Mouse (Mus musculus) thymus, postnatal 14 days (tissue): ENCODE measurements at regions not wholly inside any gene's neighbourhood (a gene's known extent, or its start where the extent isn't known, plus 50 kb on each side); places are given as distances from the start of the nearest gene placed in this dataset.

Experiments
- DNase-seq: peaks from one replicate; pipeline ENCODE4 v3.0.0; 2021

DNA sequence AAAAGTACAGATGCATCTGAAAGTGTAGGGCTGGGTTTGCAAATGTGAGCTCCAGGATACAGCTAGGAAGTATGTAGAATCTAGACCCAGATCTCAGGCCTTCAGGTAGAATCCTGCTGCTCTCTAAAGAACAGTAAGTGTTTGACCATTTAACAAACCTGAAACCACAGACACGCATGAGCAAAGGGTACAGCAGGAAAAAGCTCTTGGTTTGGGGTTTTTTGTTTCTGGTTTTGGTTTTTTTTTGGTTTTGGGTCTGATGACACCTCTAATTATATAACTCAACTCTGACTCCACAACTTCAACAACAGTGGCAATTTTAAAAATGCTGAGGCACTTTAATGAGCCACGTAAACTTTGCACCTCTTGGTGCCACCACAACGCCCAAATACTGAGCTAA, 165.3 kb upstream of the Smim15 start:
- no peak for DNase-seq

DNA sequence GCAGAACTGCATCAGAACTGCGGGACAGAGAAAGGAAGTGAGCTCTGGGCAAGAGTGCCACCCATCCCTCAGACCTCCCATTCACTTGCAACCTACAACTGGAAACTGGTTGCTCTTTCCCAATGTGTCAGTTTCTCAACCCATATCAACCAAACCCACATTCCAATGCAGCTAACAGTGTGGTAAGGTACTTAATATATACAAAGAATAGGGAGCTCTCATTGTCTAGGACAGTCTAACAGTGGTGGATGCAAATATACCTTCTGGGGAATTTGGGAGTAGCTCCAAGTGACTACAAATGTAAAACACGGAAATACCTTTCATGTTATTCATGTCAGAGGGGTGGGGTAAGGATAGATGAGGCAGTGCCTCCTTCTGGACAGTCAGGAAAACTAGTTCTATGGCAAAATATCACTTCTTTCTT, 171.0 kb upstream of the Smim15 start:
- no peak for DNase-seq

DNA sequence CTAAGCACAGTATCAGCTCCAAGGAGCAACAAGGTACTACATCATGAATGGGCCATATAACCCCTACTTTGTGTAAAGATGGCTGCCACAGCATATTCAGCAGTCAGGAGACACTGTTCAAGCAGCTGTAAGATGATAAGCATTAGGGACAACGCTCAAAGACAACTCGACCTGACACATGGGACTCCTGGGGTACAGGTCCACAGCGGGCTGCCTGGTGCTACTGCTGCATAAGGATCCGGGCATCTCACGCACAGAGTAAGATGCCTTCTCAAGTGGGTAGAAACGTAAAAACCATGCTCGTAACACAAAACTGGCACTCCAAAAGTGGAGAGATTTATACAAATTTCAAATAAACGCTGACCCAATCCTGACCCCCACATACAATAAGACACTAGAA, 171.7 kb upstream of the Smim15 start:
- DNase-seq: no peak

DNA sequence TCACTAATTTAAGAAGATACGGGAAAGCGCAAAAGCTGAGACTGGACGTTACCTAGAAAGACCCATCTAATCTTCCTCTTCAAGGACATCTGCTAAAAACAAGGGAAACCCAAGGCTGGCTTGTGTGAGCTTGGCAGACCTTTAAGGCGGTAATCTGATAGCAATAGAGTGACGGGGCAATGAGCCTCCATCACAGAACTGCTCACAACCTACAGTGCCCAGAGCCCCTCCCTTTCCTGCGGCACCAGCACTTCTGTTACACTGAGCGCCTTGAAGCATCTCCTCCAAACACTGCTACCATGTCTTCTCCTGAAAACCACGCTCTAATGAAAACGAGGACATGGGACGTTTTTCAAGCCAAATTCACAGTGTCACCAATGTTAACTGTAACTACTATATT, 172.1 kb upstream of the Smim15 start:
- no peak for DNase-seq

DNA sequence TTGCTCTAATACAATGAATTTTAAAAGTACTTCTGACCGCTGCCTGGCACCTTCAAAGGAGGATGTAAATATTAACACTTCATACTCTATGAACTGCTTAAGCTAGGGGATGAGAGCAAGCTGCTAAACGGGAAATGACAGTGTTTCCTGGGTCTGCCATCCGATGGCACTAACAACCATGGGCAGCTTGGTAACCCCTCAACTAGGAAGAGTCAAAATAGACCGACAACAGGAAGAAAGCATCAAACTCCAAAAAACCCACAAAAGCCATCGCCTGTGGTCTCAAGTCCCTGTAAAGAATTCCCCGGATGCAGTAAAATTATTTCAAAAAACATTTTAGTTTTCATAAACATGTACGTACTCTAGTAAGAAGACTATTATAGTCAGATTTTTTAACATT, 175.3 kb upstream of the Smim15 start:
- no peak for DNase-seq

DNA sequence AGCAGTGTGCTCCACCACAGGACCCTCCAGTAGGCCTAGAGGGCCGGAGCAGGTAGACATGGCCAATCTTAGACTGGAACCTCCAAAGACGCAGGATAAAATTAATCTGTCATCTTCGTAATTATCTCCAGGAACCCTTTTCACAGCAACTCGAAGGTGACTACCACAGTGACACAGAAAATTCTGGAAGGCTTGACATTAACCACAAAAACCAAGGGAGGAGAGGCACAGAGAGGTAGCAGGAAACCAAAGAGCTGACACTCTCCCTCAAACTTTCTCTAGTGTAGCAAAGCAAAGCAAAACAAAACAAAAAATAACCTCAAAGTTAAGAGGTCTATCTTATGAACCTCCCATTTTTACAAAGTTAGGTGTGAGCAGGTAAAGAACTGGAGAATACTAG, 177.4 kb upstream of the Smim15 start:
- no peak for DNase-seq

DNA sequence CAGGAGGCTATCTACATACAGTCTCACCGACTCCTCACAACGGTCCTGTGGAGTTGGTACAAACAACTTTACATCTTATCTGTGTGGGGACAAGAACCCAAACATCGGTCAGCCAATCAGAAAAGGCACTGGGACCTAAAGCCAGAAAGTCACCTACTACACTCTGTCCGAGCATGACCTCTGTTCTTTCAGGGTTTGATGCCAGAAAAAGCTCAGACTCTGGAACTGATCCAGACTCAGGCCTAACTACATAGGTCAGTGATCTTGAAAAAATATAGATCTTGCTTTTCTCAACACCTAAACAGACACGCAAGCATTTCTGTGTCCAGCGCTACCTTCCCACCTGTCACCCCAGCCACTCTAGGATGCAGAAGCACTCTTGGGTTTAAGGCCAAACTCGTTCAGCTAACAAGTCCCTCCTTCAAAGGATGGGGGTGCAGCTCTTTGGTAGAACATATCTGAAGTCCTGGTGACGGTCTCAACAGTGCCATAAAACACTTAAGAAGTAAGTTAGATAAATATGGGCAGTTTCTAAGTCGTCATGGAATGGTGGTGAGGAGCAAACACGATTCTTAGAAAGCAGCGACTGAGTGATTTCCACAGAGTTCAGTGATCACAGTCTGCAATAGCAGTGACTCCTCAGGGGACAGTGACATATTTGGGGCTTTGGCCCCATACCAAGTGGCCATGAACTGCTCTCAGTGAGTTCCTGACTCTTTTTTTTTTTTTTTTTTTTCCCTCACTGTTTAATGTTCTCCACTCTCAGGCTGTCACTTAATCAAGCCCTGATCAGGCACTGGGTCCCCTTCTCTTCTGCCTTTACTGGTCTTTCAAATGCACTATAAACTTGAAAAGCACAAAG, 181.2 kb upstream of the Smim15 start:
- DNase-seq: no peak

DNA sequence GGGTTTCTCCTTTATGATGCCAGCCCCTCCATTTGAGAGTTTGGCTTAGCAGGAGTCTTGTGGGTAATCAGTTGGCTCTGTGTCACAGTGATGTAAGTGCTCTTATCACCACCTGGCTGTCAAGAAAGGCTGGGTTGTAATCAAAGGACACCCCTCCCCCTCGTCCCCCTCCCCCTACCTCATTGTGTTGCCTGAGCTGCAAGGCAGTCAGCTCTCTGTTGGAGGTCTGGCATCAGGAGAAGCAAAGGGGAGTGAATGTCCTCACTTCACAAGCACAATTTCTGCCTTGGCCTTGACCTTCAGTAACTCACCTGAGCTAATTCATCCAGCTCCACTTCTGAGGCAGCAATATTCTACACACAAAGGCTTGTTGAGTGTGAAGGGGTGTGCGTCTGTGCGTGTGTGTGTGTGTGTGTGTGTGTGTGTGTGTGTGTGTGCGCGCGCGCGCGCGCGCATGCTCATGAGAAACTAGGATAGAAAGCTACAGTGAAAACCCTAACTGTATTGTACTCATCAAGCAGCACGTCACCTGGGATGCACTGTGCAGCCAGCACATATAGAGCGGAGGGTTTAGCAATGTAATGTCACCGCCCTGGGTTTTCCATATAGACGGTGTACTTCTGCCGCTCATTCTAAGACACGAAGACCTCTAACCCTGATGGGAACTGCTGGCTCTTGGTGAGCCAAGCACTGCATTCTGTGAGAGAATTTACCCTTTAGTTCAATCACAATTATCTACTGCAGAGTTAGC, 182.7 kb upstream of the Smim15 start:
- DNase-seq: no peak

DNA sequence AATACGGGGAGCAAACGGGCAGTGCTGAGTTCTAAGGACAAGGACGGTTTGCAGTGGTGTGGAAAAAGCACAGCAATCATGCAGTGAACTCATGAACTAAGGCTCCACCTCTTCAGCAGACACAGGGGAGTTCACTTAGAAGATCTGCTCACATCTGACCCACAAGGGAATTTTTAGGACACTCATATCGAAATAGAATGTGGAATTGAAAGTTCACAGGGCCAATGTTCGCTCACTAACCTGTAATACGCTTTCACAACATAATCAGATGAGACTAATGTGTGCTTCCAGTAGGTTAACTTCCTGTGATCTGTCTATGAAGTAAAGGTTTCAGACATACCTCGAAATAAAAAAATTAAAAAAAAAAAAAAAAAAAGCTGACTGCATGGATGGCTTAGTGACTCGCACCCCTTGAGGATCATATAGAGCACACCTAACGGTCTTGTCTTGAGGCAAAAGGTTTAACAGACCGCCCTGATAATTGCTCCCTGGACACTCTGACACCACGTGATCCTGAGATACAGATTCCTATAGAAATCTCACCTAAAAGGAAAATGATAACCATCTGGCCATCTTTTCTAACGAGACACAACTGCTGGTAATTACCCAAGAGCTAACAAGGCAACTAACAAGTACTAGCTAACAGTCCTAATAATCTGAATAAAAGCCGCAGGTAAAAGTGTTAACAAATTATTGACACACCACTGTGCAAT, 187.0 kb upstream of the Smim15 start:
- DNase-seq: no peak

DNA sequence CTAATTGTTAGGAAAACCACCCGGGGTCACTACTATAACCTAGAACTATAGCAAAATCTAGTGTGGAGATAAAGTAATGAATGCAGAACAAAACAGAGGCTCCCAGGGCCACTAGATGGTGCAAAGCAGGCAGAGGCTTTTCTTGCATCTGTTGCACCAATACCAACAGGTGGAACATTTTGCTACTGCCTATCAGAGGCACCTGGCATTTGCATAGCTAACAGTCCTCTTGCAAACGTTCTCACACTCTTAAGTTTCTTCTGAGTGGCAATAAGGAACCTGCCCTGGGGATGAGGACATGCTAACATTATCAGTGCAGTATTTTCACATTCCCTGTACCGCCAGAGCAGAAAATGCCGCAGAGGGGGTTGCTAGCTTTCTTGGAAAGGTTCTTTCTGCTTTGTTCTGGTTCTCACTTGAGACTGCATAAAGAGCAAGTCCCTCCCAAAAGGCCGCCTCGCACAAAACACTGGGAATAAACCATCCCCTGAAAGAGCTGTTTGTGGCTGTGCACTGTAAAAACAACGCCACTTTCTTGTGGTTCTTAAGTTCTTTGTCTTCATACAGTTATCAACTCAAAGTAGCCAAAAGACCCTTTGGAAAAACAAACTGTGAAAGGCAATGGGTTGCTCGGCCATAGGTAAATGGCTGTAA, 193.2 kb upstream of the Smim15 start:
- no peak for DNase-seq

DNA sequence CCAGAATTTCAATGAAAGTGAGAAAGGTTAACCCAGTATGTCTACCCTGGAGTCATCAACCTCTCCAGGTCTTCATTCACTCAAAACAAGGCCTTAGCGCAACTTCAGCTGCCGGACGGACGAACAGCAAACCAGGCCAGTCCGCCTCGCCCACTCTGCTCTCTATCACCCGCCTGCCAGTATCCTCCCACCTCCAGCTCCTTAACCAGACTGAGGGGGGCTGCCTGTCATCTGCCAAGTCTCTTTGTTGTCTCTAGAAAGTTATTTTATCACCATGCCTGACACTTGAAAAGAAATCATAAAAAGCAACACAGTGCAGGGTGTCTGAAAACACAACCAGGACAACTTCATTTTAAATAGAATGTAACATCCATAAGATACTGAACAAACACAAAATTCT, 195.4 kb upstream of the Smim15 start:
- no peak for DNase-seq

DNA sequence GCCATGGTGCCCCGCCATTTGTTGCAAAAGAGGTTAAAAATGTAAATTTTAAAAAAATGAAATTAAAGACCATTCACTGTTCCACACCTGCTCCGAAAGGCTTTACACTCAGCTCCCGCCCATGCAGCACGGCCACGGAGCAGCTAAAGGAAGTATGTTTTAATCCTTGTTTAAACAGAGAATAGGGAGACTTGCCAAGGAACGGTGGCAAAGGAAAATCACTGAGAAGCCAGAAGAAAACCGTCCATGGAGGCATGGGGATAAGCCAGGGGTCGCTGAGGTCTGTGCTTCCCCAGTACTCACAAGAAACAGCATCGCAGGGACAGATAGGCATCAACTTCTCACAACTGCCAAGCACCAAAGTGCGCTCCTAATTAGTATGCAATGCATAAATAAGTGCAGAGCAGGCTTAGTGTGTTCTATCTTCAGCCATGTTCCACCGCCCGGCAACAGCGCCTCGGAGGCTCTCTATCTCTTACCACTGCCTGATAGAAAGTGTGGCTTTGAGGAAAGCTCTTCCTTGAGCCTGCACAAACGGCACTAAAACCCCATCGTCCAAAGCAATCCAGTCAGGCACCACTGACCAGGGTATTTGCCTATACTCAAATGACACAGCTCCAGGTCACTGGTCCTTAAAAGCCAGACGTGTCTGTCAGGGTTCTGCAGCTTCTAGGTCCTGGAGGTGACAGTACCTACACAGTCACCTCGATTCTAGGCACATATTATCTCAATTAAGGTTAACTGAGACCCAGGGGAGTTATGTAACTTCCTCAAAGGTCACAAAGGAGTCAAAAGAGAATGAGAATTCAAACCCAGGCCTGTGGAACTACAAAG, 196.8 kb upstream of the Smim15 start:
- no peak for DNase-seq

DNA sequence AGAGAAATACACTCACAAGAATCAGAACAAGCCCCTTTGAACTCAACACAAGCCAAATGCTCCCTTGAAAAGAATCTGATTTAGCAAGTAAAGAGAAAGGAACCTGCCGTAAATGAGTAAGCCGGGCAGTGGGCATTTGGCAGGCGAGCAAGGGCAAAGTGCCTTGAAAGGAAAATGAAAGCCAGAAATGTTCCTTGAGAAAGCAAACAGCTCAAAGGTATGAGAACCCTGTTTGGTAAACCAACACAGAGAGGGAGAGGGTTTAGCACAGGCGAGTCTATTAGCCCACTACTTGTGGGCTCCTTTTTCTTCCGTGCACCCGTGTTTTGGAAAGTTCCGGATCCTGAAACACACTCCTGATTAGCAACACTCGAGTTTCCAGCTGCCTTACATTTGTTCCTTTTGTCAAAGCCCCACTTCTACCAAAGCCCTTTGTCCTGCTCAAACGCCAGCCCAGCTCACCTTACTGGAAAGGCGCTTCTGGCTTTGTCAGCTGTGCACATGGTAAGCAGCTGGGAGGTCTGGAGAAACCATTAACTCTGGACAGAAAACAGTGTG, 197.5 kb upstream of the Smim15 start:
- DNase-seq: no peak

DNA sequence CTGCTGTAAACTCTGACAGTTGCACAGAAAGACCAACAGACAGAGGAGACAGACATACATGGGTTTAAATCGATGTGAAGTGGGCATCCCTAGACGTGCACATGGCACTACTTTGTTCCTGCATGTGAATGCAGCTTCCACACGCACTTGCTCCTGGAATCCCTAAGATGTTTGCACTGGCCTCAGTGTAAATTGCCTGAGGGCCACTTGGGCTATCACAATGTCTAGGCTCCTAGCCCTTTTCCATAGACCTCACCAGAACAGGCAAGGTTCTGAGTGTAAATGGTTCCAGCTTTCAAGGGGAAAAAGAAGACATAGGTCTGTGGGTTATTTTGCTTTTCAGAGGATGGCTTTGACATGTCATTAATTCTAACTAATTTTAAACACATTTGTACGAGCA, 198.4 kb upstream of the Smim15 start:
- DNase-seq: no peak

DNA sequence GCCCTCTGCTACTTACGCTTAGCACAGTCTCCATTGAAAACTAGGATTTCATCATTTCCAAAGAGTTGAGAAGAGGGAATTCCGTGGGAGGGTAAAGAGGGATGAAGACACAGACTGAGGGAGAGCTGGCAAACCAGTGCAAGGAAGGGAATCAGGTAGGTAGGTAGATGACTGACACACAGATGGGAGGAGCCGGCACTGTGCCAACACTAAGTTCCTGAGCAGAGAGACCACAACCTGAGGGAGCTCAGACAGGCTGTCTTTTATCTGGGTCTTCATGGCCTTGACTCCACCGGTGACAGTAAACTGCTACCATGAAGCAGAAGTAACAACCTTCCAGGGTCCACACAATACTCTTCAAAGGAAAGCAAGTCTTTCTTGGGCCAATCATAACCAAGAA, 200.2 kb upstream of the Smim15 start:
- peak; percentile 48 for DNase-seq

DNA sequence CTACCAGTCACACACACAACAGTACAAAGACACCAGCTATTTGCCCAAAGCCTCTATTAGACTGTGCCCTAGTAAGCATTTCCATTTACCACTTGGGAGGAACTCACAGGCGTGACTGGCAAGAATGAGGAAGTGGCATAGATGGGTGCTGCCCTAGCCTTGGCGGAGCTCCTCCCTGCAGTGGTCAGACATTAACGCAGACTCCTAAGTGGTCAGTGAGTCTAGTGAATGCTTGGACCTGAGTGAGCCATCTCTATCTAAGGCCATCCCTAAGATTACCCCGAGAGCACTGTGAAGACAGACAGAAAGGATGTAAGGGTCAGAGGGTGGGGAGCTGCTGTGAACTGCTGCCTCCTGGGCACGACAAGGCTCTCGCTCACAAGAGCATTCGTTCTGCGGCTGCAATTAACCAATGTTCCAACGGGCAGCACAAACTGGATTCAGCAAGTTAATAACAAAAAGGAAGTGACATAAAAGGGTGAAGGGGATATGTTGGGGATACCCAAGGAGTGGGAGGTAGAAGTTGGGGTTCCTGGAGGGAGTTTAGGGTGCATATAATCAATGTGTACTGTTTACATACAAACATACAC, 206.0 kb upstream of the Smim15 start:
- no peak for DNase-seq

DNA sequence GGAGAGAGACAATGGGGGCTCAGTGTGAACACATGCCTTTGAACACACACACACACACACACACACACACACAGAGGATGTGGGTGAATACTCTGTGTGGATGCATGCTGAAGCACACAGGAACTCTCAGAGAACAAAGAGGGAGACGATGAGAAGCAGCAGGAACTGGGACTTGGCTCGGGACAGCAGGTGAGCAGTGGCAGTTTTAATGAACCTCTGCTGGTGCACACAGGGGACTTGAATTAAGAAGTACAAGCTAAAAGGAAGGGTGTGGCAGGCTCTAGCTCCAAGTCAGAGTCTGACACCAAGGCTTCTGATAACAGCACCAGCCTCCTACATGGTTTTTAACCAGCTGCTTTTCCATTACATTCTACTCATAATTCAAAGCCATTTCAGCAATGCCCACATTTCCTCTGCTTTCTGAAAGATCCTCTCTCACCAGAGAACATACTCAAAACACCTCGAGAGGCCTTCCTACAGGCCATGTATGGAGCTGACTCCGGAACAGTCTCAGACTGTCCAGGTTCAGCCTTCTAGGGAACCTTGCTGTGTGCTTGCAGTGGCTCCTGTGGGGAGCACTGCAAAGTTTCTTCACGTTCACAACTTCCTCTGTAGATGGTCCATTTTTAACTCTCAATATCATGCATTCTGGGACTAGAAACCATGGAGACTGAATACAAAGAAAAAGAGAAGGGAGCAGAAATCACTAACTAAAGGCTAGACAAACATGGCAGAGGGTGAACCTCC, 206.9 kb upstream of the Smim15 start:
- peak; percentile 77 for DNase-seq

DNA sequence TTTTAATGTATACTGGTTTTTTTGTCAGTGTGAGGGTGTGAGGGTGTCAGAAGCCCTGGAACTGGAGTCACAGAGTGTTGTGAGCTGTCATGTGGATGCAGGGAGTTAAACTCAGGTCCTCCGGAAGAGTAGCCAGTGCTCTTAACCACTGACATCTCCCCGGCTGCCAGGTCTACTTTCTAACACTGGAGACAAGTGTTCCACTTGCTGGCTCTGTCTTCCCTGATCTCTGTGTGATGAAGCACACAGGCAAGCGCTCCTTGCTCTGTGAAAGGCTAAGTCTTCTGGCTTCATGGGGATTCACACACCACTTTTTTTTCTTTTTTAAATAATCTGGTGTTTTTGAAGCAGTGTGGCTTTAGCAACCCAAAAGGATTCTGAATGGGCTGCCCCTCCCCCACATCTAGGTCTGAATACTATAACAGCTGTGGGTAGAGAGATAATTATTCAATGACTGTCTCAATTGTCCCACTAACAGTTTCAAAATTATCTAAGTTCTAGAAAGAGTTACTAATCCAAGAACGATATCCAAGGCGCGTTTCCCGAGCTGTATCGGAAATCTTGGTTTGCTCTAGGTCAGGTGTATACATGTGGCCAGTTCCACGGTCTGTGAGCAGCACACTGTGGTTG, 208.4 kb upstream of the Smim15 start:
- DNase-seq: no peak

DNA sequence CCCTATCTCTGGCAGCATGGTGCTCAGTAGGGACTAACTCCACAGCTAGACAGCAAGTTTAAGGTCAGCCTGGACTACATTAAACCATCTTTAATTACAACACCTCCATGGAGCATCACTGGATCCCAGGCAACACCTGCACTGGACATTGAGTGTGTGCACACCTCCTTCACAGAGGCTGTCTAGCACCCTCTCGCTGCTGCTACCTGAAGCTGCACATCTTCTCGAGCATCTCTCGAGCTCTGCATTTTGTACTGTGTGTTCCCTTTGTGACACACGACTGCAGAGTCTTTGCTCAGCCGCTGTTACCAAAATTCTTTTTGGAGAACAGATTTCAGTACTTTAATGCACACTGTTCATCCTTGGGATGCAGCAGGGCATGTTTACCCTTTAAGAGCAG, 212.2 kb upstream of the Smim15 start:
- DNase-seq: no peak

DNA sequence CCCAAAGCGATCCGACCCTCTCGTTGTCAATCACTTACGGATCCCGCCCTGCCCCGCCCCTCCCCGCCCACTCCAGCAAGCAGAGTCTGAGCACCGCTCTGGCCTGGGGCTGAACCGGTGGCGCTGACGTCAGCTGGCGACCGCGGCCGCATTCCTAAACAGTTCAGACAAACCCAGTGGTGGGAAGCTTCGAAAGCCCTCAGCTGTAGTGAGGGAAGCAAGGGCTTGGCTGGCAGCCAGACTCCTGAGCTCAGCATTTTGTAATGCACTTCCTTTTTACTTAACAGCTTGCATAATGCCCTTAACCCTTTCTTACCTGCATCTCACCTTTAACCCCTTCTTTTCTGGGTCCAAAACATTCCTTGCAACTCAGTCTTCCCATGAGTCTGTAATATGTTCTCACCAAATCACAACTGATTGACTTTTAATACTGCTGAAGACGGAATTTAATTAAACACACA, 213.0 kb upstream of the Smim15 start:
- DNase-seq: peak; percentile 83
